Mouse (Mus musculus) v-Abl transformed pro-B cells (cell line): ENCODE measurements at regions not wholly inside any gene's neighbourhood (a gene's known extent, or its start where the extent isn't known, plus 50 kb on each side); places are given as distances from the start of the nearest gene placed in this dataset.

Experiments used
- in situ Hi-C, 2 experiments: fragments of 400-800 bp; cut with MboI; formaldehyde crosslinking; loops; one replicate each; pipeline ENCODE4 v1.15.1; 2025; ENCODE audit not compliant: unreplicated experiment in 2 of 2

- in situ Hi-C loops: no loop called here
Observed at GRCm38 (mm10) chr5:74778076-74778465, 75.4 kb upstream of the Lnx1 start.

GRCm38 (mm10) chr5:74777381-74778075 lies 74.8 kb upstream of the Lnx1 start:
- in situ Hi-C loops: no loop called here

GRCm38 (mm10) chr5:74776081-74776480 lies 73.4 kb upstream of the Lnx1 start:
- in situ Hi-C loops: no loop called here

GRCm38 (mm10) chr5:74775596-74775995 lies 72.9 kb upstream of the Lnx1 start:
- in situ Hi-C loops: no loop called here

DNA sequence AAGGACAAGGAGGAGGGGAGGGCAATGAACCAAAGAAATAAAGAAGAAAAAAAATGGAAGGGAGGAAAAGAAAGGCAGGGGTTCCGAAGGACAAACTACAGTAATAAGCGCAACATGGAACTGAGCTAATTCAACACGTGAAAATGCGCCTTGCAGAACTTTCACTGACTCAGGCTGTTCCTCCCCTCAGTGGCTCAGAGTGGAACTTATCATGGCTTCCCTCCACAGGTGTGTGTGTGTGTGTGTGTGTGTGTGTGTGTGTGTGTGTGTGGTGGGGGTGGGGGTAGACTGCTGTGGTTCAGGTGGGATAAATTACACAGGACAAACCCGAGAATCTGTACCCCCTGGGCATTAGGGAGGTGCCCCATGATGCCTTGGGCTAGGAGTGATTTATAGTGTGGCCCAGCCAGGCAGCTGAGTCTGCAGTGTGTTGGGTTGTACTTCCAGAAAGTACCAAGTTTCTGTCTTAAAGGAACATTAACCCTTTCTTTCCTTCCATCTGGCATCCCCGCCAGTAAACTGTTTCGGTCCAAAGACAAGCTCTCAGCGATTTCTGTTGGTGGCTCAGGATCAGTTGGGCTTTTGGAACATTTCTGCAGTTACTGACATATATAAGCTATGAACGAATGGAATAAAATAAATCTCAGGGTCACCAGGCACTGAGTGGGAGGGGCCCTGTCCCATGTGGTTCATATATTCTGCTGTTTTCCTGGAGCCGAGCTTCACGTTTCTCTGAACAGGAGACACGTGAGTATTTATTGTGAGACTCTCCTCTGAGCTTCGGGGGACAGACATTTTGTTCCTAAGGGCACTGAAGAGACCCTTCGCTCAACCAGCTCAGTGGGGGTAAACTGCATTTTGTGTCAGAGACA lies 71.1 kb upstream of the Lnx1 start:
- in situ Hi-C loops: no loop called here

- in situ Hi-C loops: no loop called here
Observed at GRCm38 (mm10) chr5:74771121-74771520, 68.4 kb upstream of the Lnx1 start.

DNA sequence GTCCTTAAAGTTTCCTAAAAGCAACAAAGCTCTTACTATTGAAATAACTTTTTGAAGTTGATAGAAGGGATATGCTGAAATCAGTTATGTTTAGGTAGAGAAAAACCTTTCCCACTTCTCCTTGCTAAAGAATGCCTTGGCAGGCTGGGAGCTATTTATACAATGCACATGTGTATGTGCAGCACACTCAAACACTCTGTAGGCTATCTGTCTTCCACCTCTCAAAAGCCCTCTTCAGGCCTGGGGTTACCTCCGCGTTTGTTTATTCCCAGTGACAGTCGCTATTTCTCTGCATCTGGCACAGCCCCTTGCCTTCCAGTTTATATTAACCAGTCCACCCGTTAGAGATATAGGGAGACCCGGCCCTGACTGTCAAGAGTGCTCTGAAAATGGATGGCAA lies 66.3 kb upstream of the Lnx1 start:
- in situ Hi-C loops: no loop called here

DNA sequence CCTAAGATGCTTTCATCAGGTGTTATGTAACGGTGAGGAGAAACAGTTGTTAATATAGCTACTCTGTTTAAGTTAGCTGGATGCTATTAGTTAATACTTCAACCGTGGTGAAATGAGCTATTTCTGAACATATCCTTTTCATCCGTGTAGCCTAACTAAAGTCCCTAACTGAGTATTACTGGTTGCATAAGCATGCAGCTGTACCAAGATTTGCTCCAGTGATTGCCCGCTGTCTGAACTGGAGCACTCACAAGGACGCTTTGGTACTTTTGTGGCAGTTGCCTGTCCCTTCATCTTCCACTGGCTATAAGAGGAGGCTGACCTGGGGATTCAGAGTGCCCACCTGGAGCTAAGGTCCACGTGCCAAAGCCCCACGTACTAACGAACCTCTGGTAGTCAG lies 65.3 kb upstream of the Lnx1 start:
- in situ Hi-C loops: no loop called here

DNA sequence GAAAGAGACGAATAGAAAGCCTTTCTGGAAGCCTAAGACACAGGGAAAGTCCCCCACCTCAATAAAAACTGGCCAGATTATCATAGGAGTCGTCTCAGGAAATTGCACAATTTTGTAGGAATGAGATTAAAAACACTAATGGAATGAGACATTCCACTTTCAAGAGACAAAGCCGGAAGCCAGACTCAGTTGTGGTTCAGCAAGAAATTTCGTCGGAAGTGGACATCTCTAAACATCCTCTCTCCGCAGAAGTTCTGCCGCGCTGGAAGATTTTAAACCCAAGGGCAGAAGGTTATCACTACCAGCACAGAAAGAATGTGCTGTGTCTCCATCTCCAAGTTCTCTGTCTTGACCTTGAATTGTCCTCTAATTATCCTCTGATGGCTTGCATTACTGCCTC lies 63.5 kb upstream of the Lnx1 start:
- in situ Hi-C loops: no loop called here

DNA sequence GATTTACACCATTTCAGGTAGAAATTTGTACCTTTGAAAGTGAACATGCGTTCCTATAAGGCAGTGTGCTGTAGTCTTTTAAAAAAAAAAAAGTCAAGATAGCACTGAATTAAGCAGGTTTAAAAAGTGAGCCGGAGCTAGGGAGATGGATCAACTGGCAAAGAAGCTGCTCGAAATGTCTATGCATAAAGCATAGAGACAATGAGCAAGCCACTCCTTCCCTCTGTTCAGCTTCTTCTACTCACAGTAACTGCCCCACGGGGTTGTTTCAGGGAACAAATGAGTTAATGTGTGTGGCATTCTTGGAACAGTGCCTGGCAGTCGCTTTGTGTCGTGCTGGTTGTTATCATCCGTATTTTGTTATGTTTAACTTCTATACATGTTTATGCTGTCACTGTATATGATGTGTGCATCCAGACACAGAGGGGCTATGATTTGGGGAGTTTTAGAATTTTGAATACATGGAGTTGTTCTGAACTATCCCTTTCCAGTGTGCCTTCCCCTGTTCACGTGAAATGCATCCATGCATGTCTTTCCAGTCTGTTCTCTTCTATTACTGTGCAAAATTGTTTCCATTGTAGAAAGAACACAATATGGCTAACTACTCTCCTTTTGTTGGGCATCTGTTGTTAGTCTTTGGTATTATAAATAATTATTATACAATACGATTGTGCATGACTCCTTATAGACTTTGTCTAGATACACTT lies 62.5 kb upstream of the Lnx1 start:
- in situ Hi-C loops: no loop called here

GRCm38 (mm10) chr5:74757557-74757956 lies 54.8 kb upstream of the Lnx1 start:
- in situ Hi-C loops: no loop called here

- in situ Hi-C loops: no loop called here
Observed at GRCm38 (mm10) chr5:74752961-74753360, 50.2 kb upstream of the Lnx1 start.
